ENCODE assay signal across 8 mouse cellular contexts in the genomic region with DNA sequence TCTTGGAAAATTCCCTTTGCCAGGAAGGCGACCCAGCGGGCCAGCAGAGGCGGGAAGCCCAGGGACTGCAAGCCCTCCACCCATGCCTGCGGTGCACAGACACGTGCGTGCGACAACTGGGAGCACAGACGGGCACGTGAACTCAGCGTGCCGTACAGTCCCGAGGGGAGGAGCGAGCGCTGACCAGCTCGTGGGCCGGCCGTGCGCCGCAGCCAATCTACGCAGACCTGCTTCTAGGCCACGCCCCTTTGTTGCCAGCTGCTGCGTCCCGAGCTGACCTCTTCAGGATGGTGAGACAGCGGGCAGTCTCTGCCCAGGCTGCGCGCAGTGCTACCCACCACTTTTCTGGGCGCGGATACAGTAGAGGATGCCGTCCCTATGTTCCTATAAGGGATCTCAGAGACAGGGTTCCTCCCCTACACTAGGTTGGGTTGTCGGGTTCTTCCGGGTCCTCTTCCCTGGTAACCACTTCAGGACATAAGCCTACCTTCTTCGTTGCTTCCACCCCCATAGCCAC. TPM values are rescaled to one million over a fixed set of nuclear protein-coding genes. Genes with fewer than 3 reads are reported as not detected.
DNase-seq lines count a peak whose midpoint lies in the region; ATAC-seq and TF ChIP-seq lines count a peak whose summit lies in the region.

No protein-coding gene starts in this region.

- H3K4me1 ChIP-seq in ES-Bruce4 (ENCODE audit: control insufficient read depth, insufficient read depth, low read length): no peaks in the 10 kb centered on the region
- peaks cover 3% of the 10 kb centered on the region for H3K4me1 ChIP-seq in forebrain, embryonic 13.5 days
- H3K4me1 ChIP-seq in heart, postnatal 0 days (ENCODE audit: control insufficient read depth, insufficient read depth): peaks cover 7% of the 10 kb centered on the region; the same call in 1 of the 2 replicates
- H3K4me1 ChIP-seq in liver, embryonic 14.5 days (replicated peaks; ENCODE audit: control insufficient read depth in 2 of 2, insufficient read depth in 2 of 2, low read length in 1 of 2): peaks cover 0 to 5% of the 10 kb centered on the region in 2 experiments; a peak in 3 of 4 replicates
- H3K4me1 ChIP-seq in stomach, embryonic 15.5 days: peaks cover 5% of the 10 kb centered on the region; the same call in 1 of the 2 replicates

- ATAC-seq in cerebellum, adult (ENCODE audit: insufficient number of reproducible peaks, low FRiP score, low TSS enrichment): peak; percentile 93
- ATAC-seq in forebrain, embryonic 13.5 days: peak; percentile 99
- peak; percentile 99 for ATAC-seq in heart, postnatal 0 days (ENCODE audit: insufficient read depth, low read depth)
- ATAC-seq in liver, embryonic 14.5 days (ENCODE audit: insufficient read depth): peak; percentile 93
- peak; percentile 96 for ATAC-seq in stomach, embryonic 15.5 days (ENCODE audit: insufficient read depth, low FRiP score, low read depth)

- H3K36me3 ChIP-seq in ES-Bruce4 (ENCODE audit: control insufficient read depth, insufficient read depth, low read length, poor library complexity, severe bottlenecking): no peaks in the 10 kb centered on the region
- H3K36me3 ChIP-seq in forebrain, embryonic 13.5 days (ENCODE audit: poor library complexity, severe bottlenecking): no peaks in the 10 kb centered on the region
- no peaks in the 10 kb centered on the region for H3K36me3 ChIP-seq in heart, postnatal 0 days (replicated peaks; ENCODE audit: control insufficient read depth, insufficient read depth, low read length)
- H3K36me3 ChIP-seq in liver, embryonic 14.5 days (replicated peaks; ENCODE audit: control insufficient read depth, insufficient read depth, low read depth): no peaks in the 10 kb centered on the region
- no peaks in the 10 kb centered on the region for H3K36me3 ChIP-seq in stomach, embryonic 15.5 days

- H3K9ac ChIP-seq in ES-Bruce4 (ENCODE audit: low read depth, poor library complexity, severe bottlenecking): no peak overlapping the region
- peak overlapping the region; percentile 61 for H3K9ac ChIP-seq in forebrain, embryonic 13.5 days
- peak overlapping the region; percentile 56 for H3K9ac ChIP-seq in heart, postnatal 0 days (replicated peaks; ENCODE audit: low read depth, low read length)
- H3K9ac ChIP-seq in liver, embryonic 14.5 days (replicated peaks): no peak overlapping the region
- peak overlapping the region; percentile 37 for H3K9ac ChIP-seq in stomach, embryonic 15.5 days

- H3K4me2 ChIP-seq in forebrain, embryonic 13.5 days: peak overlapping the region; percentile 84
- peak overlapping the region; percentile 74 for H3K4me2 ChIP-seq in heart, postnatal 0 days (ENCODE audit: low read depth, low read length)
- peak overlapping the region; percentile 62 for H3K4me2 ChIP-seq in liver, embryonic 14.5 days (ENCODE audit: low read depth)
- peak overlapping the region; percentile 97 for H3K4me2 ChIP-seq in stomach, embryonic 15.5 days

- H3K4me3 ChIP-seq in ES-Bruce4 (ENCODE audit: low read depth, low read length): peak overlapping the region; percentile 71
- H3K4me3 ChIP-seq in forebrain, embryonic 13.5 days: peak overlapping the region; percentile 47
- peak overlapping the region; percentile 48 for H3K4me3 ChIP-seq in heart, postnatal 0 days (ENCODE audit: low read depth, low read length)
- peak overlapping the region; percentile 49 to 58 for H3K4me3 ChIP-seq in liver, embryonic 14.5 days (ENCODE audit: insufficient read depth in 1 of 2, low read depth in 2 of 2, low read length in 2 of 2)
- peak overlapping the region; percentile 56 for H3K4me3 ChIP-seq in stomach, embryonic 15.5 days (replicated peaks)

- peak; percentile 98 for DNase-seq in heart, postnatal 0 days (ENCODE audit: low spot score)
- DNase-seq in kidney, postnatal 36 days: peak; percentile 98 to 99
- peak; percentile 67 to 73 (median 70) for DNase-seq in liver, embryonic 14.5 days (ENCODE audit: low read depth in 3 of 3, low spot score in 3 of 3)
- peak; percentile 88 for DNase-seq in neural tube, embryonic 10.5 days (ENCODE audit: extremely low spot score, low spot score)

- peak; percentile 100 for TF ChIP-seq EP300 in ES-Bruce4 (IDR thresholded peaks at IDR 0.05; ENCODE audit: insufficient read depth, low read depth, low read length)
- TF ChIP-seq EP300 in heart, postnatal 0 days (IDR thresholded peaks at IDR 0.05; ENCODE audit: low read depth): no peak
- TF ChIP-seq EP300 in liver, embryonic 14.5 days (IDR thresholded peaks at IDR 0.05; ENCODE audit: low read depth): no peak

- no peak for TF ChIP-seq CTCF in ES-Bruce4 (IDR thresholded peaks at IDR 0.05; ENCODE audit: low read depth, low read length)
- no peak for TF ChIP-seq CTCF in heart, postnatal 0 days (IDR thresholded peaks at IDR 0.05; ENCODE audit: low read depth)
- no peak for TF ChIP-seq CTCF in liver, embryonic 14.5 days (IDR thresholded peaks at IDR 0.05; ENCODE audit: low read depth)

- no peaks in the 10 kb centered on the region for H3K9me3 ChIP-seq in ES-Bruce4 (replicated peaks; ENCODE audit: control insufficient read depth, insufficient read depth, low read length, poor library complexity, severe bottlenecking)
- no peaks in the 10 kb centered on the region for H3K9me3 ChIP-seq in forebrain, embryonic 13.5 days (replicated peaks)
- no peaks in the 10 kb centered on the region for H3K9me3 ChIP-seq in heart, postnatal 0 days (replicated peaks; ENCODE audit: control insufficient read depth, low read length)
- H3K9me3 ChIP-seq in liver, embryonic 14.5 days (ENCODE audit: control insufficient read depth, low read length): no peaks in the 10 kb centered on the region
- no peaks in the 10 kb centered on the region for H3K9me3 ChIP-seq in stomach, embryonic 15.5 days

- 1% methylated on average over 32 of the region's 32 CpGs for WGBS in forebrain, embryonic 13.5 days
- 1% methylated on average over 32 of the region's 32 CpGs for WGBS in heart, postnatal 0 days
- 1% methylated on average over 32 of the region's 32 CpGs for WGBS in liver, embryonic 14.5 days (ENCODE audit: insufficient replicate concordance)
- under 1% methylated on average over 32 of the region's 32 CpGs for WGBS in stomach, embryonic 15.5 days

- no peaks in the 10 kb centered on the region for H3K27me3 ChIP-seq in ES-Bruce4 (ENCODE audit: control insufficient read depth, insufficient read depth, low read length, poor library complexity, severe bottlenecking)
- peaks cover 11% of the 10 kb centered on the region; the same call in 1 of the 2 replicates for H3K27me3 ChIP-seq in forebrain, embryonic 13.5 days
- H3K27me3 ChIP-seq in heart, postnatal 0 days (ENCODE audit: control insufficient read depth, insufficient read depth, low read length): no peaks in the 10 kb centered on the region
- no peaks in the 10 kb centered on the region for H3K27me3 ChIP-seq in liver, embryonic 14.5 days (ENCODE audit: control insufficient read depth, insufficient read depth, low read length)
- no peaks in the 10 kb centered on the region for H3K27me3 ChIP-seq in stomach, embryonic 15.5 days (replicated peaks)

- TF ChIP-seq POLR2A in ES-Bruce4 (IDR thresholded peaks at IDR 0.05; ENCODE audit: insufficient read depth, low read length): no peak

- no peak overlapping the region for H3K27ac ChIP-seq in ES-Bruce4 (ENCODE audit: insufficient read depth, low read length)
- no peak overlapping the region for H3K27ac ChIP-seq in forebrain, embryonic 13.5 days
- H3K27ac ChIP-seq in heart, postnatal 0 days (ENCODE audit: low read depth): peak overlapping the region; percentile 70
- no peak overlapping the region for H3K27ac ChIP-seq in liver, embryonic 14.5 days
- H3K27ac ChIP-seq in stomach, embryonic 15.5 days: no peak overlapping the region

RNA-seq across cellular contexts. Expression of a gene that starts 18.4 kb away (rescaled TPM):
- 73.8 and 74.9 TPM in 2 replicates for polyA plus RNA-seq in ES-Bruce4 (2011; ENCODE audit: insufficient read depth, insufficient read length, low read depth, missing spikeins)
- 21.5 and 21.7 TPM in 2 replicates for polyA plus RNA-seq in forebrain, embryonic 13.5 days (2015; fragmentation: Nextera tagmentation; extraction: Ambion mirVana)
- 2.4 and 6.8 TPM in 2 replicates for total RNA-seq in heart, postnatal 0 days (2014; rRNA removed; ENCODE audit: low replicate concordance)
- polyA plus RNA-seq in heart, postnatal 0 days (2015; fragmentation: Nextera tagmentation; extraction: Ambion mirVana): 3.2 and 3.5 TPM in 2 replicates
- 4.6 and 5.2 TPM in 2 replicates for polyA plus RNA-seq in liver, embryonic 14.5 days (2012; rRNA removed)
- polyA plus RNA-seq in liver, embryonic 14.5 days (2014; fragmentation: Nextera tagmentation; extraction: Ambion mirVana): 2.6 and 3.5 TPM in 2 replicates
- 17.1 and 19.7 TPM in 2 replicates for polyA plus RNA-seq in stomach, embryonic 15.5 days (2015; fragmentation: Nextera tagmentation; extraction: Ambion mirVana)

Comparison
In these comparisons a context has a peak if more than half of its experiments do, and no peak if none do; other contexts are left out.
1. H3K9ac ChIP-seq: peak in forebrain, embryonic 13.5 days (single experiment), heart, postnatal 0 days (single experiment) and stomach, embryonic 15.5 days (single experiment); none in ES-Bruce4 (single experiment) and liver, embryonic 14.5 days (single experiment).
2. Peak in every context shown above with its lines, with median percentiles within 50 percentile points of each other: H3K4me3 ChIP-seq, ATAC-seq, H3K4me2 ChIP-seq and DNase-seq.